Mouse (Mus musculus) erythroblast, embryonic 14.5 days (primary cell): ENCODE data around the gene Tmem163. TPM values are rescaled to one million over a fixed set of nuclear protein-coding genes. Genes with fewer than 3 reads are reported as not detected.

Experiments used
- H3K27me3 ChIP-seq: 2 replicates; pipeline ENCODE4 v1.6.1; 2012; ENCODE audit warnings: inconsistent platforms; ENCODE audit not compliant: control insufficient read depth
- H3K36me3 ChIP-seq: 2 replicates; pipeline ENCODE4 v1.6.1; 2012; ENCODE audit warnings: mild to moderate bottlenecking, inconsistent platforms; ENCODE audit not compliant: control insufficient read depth
- H3K4me1 ChIP-seq: 2 replicates; pipeline ENCODE4 v1.6.1; 2012; ENCODE audit warnings: inconsistent platforms; ENCODE audit not compliant: control insufficient read depth
- H3K4me3 ChIP-seq: replicated peaks from 2 replicates; pipeline ENCODE3; 2012; ENCODE audit warnings: moderate library complexity, mild to moderate bottlenecking, inconsistent platforms
- H3K9me3 ChIP-seq: 2 replicates; pipeline ENCODE4 v1.6.1; 2012; ENCODE audit warnings: low read length, inconsistent platforms, mixed read lengths; ENCODE audit not compliant: control insufficient read depth
- GATA1 ChIP-seq: IDR thresholded peaks from 2 replicates; pipeline ENCODE4 v1.6.1; 2012; ENCODE audit warnings: low read length, inconsistent platforms, mixed read lengths
- TAL1 ChIP-seq: IDR thresholded peaks from 3 replicates; pipeline ENCODE4 v1.6.1; 2012; ENCODE audit warnings: low read length, inconsistent platforms, mixed read lengths
- polyA plus RNA-seq: library from polyadenylated mRNA; stranded (reverse); fragments of >175 nt; gene quantifications from 2 replicates; pipeline ENCODE4 v1.2.3, GENCODE M21; 2012

The Tmem163 gene
- polyA plus RNA-seq, 1 experiment: not detected

DNA sequence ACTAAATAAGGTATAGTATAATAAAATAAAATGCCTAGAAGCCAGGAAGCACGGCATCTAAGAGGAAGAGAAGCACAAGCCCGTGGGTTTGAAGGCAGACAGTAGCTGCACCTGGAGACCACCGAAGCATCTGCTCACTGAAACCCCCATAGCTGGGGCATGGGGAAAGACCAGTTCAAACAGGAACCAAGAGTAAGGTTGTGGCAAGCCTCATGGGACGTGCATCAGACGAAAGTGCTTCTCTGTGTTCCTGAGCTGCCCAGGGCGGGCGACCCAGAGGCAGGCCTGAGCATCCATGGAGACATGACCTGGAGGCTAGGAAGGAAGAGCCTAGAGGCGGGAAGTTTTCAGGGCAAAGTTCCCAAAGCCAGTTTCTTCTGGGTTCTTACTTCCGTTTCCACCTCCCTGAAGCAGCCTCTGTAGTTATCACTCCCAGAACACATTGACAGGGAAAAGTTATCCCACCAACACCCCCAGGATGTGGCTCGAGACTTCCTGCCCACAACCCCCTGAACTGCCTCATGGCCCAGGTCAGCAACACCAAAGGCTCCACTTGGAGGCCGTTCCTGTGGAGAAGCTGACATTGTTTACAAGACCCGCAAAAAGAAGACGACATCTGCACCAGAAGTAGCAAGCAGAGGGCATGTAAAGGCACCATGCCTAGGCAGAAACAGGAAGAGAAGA, 16.8 kb downstream of the Tmem163 start:
- H3K4me1 ChIP-seq: peaks cover 7% of the 10 kb centered on the region
- TF ChIP-seq GATA1 (no peak), TAL1 (no peak)
- H3K9me3 ChIP-seq: no peaks in the 10 kb centered on the region
- no peaks in the 10 kb centered on the region for H3K27me3 ChIP-seq
- no peaks in the 10 kb centered on the region for H3K36me3 ChIP-seq
- no peak overlapping the region for H3K4me3 ChIP-seq

DNA sequence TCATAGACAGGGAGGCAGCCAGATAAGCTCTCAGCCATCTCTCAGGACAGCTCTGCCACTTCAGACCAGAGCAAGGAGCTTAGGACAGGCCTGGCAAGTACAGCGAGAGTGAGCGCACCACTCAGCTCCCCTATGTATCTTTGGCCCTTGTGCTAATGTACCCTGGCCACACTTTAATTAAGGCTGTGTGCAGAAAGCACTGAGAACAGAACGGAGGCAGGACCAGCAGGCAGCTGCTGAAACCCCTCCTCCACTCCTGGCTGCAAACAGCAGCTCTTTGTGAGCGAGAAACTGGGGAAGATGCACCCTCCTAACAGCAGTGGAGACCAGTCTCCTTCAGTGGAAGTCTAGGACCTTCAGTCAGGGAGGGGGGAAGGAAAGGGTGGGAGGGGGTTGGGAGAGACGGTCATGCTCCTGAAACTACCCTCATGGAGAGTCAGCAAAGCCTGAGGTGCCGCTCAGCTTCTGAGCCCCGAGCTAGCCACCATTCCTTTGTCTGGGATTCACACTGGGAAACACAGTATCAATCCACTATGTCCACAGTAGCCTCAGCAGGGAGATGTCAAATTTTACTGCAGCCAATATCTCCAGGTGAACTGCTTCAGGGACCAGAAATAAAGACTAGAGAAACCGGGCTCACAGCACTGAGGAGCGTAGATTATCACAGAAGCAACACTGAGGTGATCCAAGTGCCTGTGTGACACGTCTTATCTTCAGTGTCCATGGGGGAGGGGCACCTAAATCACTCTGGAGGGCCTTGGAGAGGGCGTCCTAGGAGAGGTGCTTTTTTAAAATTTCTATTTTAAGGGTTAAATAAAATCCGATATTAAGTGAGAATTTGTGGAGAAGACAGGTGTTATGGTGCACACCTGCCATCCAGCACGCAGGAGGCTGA, 18.0 kb downstream of the Tmem163 start:
- Histone ChIP-seq H3K4me1 (peaks cover 7% of the 10 kb centered on the region), H3K27me3 (no peaks in the 10 kb centered on the region), H3K9me3 (no peaks in the 10 kb centered on the region), H3K36me3 (no peaks in the 10 kb centered on the region), H3K4me3 (no peak overlapping the region)
- TF ChIP-seq GATA1: no peak
- no peak for TF ChIP-seq TAL1

DNA sequence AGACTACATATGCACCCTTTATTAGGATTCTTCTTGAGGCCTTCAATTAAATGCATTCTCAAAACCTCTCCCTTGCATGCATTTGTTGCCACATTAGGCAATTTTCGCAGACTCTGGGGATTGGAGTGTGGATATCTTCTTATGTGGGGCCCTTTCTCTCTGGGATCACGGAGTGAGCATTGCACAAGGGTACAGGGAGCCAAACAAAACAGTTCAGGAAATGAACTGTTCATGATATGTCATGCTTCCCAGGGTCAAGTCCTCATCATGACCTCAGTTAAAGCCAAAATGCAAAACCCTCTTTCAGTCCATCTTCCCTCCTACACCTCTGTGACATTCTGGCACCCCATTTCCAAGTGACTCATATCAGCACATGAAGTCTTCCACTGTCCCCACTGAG, 27.8 kb downstream of the Tmem163 start:
- no peaks in the 10 kb centered on the region for H3K9me3 ChIP-seq
- no peak overlapping the region for H3K4me3 ChIP-seq
- H3K4me1 ChIP-seq: no peaks in the 10 kb centered on the region
- TF ChIP-seq TAL1: no peak
- no peak for TF ChIP-seq GATA1
- H3K36me3 ChIP-seq: no peaks in the 10 kb centered on the region
- no peaks in the 10 kb centered on the region for H3K27me3 ChIP-seq

DNA sequence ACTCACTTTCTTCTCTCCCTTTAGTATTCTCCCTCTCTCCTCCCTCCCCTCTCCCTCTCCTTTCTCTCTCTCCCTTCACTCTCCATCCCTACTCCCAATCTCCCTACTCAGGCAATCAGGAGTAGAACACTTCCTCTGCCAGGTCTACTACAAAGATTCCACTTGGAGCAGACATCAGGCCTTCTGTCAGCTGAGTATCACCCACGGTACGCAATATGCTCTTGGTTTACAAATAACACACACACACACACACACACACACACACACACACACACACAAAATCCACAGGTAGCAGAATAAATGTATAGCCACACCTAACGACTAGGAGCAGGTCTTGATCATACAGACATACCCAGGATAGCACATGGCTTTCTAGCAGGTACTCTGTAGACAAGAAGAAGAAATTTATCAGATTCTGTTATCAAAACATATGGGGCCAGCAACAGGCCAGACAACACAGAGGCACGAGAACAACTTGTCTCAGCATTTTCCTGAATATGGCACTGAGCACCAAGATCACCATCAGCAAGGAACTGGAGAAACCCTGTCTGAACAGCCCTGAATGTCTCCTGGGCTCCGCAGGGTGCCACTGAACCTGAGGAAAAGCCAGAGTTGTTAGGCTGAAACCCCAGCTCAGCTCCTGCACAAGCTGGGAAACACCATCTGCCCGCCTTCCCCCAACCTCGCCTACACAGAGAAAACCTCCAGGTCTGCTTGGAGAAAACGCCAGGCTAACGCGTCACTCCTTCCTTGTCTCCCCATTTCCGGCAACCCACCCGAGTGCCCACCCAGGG, 36.2 kb downstream of the Tmem163 start:
- TF ChIP-seq TAL1 (no peak), GATA1 (no peak)
- Histone ChIP-seq H3K4me3 (no peak overlapping the region), H3K36me3 (no peaks in the 10 kb centered on the region), H3K27me3 (no peaks in the 10 kb centered on the region), H3K9me3 (no peaks in the 10 kb centered on the region), H3K4me1 (no peaks in the 10 kb centered on the region)

DNA sequence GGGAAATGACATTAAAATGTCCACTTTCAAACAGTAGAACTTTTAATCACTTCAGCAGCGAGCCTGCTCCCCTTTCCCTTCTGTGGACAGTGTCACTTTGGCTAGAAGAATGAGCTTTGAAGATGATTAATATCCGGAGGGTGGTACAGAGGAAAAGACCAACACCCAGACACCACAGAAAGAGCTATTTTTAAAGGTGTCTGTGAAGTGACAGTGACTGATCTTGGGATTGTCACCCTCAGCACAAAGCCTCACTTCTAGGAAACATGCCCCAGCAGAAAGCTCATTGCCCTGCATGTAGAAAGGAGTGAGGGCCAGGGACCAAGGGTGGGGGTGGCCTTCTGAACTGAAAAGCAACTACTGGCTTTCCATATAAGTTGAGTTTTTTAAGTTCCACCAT, 41.4 kb downstream of the Tmem163 start:
- TF ChIP-seq GATA1: no peak
- no peak for TF ChIP-seq TAL1
- Histone ChIP-seq H3K4me1 (no peaks in the 10 kb centered on the region), H3K4me3 (no peak overlapping the region), H3K27me3 (no peaks in the 10 kb centered on the region), H3K9me3 (no peaks in the 10 kb centered on the region), H3K36me3 (no peaks in the 10 kb centered on the region)

DNA sequence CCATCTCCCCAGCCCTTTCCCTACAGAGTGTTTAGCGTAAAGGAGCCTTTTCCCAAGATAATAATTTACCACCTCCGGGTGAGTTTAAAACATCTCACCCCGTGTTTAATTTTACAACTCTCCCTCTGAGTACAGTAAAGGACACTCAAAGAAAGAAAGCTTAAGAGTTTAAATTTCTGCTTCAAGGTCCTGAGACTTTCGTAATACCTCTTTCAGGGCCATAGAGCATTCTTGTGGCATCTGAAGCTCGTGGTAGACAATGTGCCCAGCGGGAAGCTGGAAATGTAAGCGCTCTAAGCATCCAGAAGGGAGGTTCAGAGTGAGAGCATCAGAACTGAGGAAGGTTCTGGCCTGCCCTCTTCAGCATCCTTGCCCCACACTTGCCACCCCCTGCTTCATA, 52.2 kb downstream of the Tmem163 start:
- H3K9me3 ChIP-seq: no peaks in the 10 kb centered on the region
- TF ChIP-seq TAL1: no peak
- TF ChIP-seq GATA1: no peak
- H3K4me1 ChIP-seq: no peaks in the 10 kb centered on the region
- no peaks in the 10 kb centered on the region for H3K27me3 ChIP-seq
- H3K36me3 ChIP-seq: no peaks in the 10 kb centered on the region
- H3K4me3 ChIP-seq: no peak overlapping the region

DNA sequence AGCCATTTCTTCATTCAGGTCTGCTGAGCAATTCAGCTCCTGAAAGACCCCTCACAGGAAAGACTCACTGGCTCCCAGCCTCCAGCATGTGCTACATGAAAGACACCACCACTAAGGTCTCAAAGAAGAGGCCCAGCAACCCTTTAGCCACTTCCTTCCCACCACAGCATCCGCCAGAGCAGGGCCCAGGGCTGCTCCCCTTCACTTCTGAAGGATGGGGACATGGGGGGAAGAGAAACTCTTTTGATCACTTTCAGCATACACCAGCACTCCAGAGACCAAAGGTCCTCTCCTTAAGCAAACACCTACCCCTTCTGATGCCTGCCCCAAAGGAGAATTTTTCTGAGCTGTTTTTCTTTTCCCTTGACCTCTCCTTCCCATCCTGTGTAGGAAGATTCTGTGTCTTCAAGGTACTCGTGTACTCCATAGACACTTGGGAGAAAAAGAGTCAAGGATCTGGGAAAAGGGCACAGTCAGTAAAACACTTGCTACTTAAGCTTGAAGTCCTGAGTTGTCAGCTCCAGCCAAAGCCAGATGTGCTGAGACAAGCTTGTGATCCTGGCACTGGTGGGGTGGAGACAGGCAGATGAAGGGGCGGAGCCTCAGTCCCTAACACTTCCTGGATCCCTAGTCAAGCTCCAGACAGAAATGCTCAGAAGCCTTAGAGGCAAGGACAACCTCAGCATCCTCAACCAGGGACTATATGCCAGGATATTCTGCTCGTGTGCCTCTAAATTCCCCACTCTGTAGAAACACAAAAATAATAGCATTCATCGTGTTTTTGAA, 53.6 kb downstream of the Tmem163 start:
- no peaks in the 10 kb centered on the region for H3K36me3 ChIP-seq
- no peaks in the 10 kb centered on the region for H3K27me3 ChIP-seq
- H3K9me3 ChIP-seq: no peaks in the 10 kb centered on the region
- H3K4me1 ChIP-seq: no peaks in the 10 kb centered on the region
- TF ChIP-seq TAL1 (no peak), GATA1 (no peak)
- H3K4me3 ChIP-seq: no peak overlapping the region

DNA sequence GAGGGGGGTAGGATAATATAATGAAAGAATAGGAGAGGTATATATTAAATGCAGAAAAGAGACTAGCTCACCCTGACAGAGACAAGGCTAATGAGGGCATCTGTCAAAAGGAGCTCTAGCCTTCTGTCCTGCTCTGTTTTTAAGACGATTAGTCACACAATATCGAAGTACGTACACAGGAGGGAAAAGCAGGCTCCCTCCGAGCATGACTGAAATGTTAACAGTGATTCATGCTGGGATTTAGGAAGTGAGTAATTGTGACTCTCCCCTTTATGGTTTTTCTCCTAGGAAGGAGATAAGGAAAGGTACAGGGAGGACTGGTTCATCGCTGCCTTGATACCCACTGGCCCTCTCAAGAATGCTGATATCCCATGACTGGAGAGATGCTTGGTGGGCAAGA, 57.0 kb downstream of the Tmem163 start:
- Histone ChIP-seq H3K36me3 (no peaks in the 10 kb centered on the region), H3K9me3 (no peaks in the 10 kb centered on the region), H3K4me3 (no peak overlapping the region), H3K4me1 (no peaks in the 10 kb centered on the region), H3K27me3 (no peaks in the 10 kb centered on the region)
- no peak for TF ChIP-seq GATA1
- no peak for TF ChIP-seq TAL1
